Mouse (Mus musculus): Measurements from ENCODE around the gene Mars.

- no peak for TF ChIP-seq POLR2A (IDR thresholded peaks at IDR 0.05; ENCODE audit: control insufficient read depth, low read depth, low read length)
- TF ChIP-seq CTCF (IDR thresholded peaks at IDR 0.05; ENCODE audit: control insufficient read depth, insufficient read depth, insufficient replicate concordance, low read depth, low read length) = no peak
Measured at GRCm38 (mm10) chr10:127360714-127361113, 49.1 kb upstream of the Mars start.

Data from testis, adult 2 months (tissue).